Mouse (Mus musculus): ENCODE measurements around the gene Jchain. TPM values are rescaled to one million over a fixed set of nuclear protein-coding genes. Genes with fewer than 3 reads are reported as not detected.

Gene Jchain
- polyA plus RNA-seq, 1 experiment from 2014 or later = 0.24 TPM

GRCm38 (mm10) chr5:88491111-88491510, 36.6 kb downstream of the Jchain start:
- H3K4me3 ChIP-seq (replicated peaks) = no peak overlapping the region
- no peaks in the 10 kb centered on the region for H3K9me3 ChIP-seq
- ATAC-seq = no peak
- H3K36me3 ChIP-seq = no peaks in the 10 kb centered on the region
- H3K4me2 ChIP-seq (replicated peaks) = no peak overlapping the region
- no peaks in the 10 kb centered on the region for H3K27me3 ChIP-seq
- H3K9ac ChIP-seq (replicated peaks) = no peak overlapping the region
- H3K4me1 ChIP-seq (replicated peaks) = no peaks in the 10 kb centered on the region
- no peak overlapping the region for H3K27ac ChIP-seq
- WGBS = 47% methylated on average over 5 of the region's 5 CpGs

- WGBS = 81% methylated on average over 2 of the region's 2 CpGs
- Histone ChIP-seq H3K4me2 (replicated peaks) (no peak overlapping the region), H3K9ac (replicated peaks) (no peak overlapping the region), H3K4me1 (replicated peaks) (no peaks in the 10 kb centered on the region), H3K36me3 (no peaks in the 10 kb centered on the region), H3K27ac (no peak overlapping the region), H3K9me3 (no peaks in the 10 kb centered on the region), H3K27me3 (no peaks in the 10 kb centered on the region), H3K4me3 (replicated peaks) (no peak overlapping the region)
- no peak for ATAC-seq
Measured at GRCm38 (mm10) chr5:88489004-88489403, 38.7 kb downstream of the Jchain start.

- ATAC-seq = no peak
- no peaks in the 10 kb centered on the region for H3K36me3 ChIP-seq
- no peak within 1 kb of the TSS for H3K4me3 ChIP-seq (replicated peaks)
- H3K27ac ChIP-seq = no peak within 1 kb of the TSS
- H3K9me3 ChIP-seq = no peaks in the 10 kb centered on the region
- H3K9ac ChIP-seq (replicated peaks) = no peak within 1 kb of the TSS
- no peak within 1 kb of the TSS for H3K4me2 ChIP-seq (replicated peaks)
- no peaks in the 10 kb centered on the region for H3K4me1 ChIP-seq (replicated peaks)
- H3K27me3 ChIP-seq = no peaks in the 10 kb centered on the region
Measured at GRCm38 (mm10) chr5:88487675-88488074, 40.0 kb downstream of the Jchain start, which contains the start of gene Enam. Gene Enam, plus strand, starts transcription at chr5:88487975.

Other genes with a start within 250 kb of the Jchain start
- gene Prol1, start 210.6 kb downstream of the Jchain start, polyA plus RNA-seq (2015; fragmentation: Nextera tagmentation; extraction: Ambion mirVana) = not detected in 2 replicates
- not detected in 2 replicates for gene Amtn, start 151.8 kb downstream of the Jchain start, polyA plus RNA-seq (2015; fragmentation: Nextera tagmentation; extraction: Ambion mirVana)
- gene Ambn, start 71.9 kb downstream of the Jchain start, polyA plus RNA-seq (2015; fragmentation: Nextera tagmentation; extraction: Ambion mirVana) = 0.21 TPM in 1 of 2 replicates, not detected in the other
- gene Enam, start 39.9 kb downstream of the Jchain start, polyA plus RNA-seq (2015; fragmentation: Nextera tagmentation; extraction: Ambion mirVana) = not detected in 2 replicates
- 56.0 and 59.3 TPM in 2 replicates for gene Utp3, start 26.6 kb upstream of the Jchain start, polyA plus RNA-seq (2015; fragmentation: Nextera tagmentation; extraction: Ambion mirVana)
- 304 and 317 TPM in 2 replicates for gene Rufy3, start 37.1 kb upstream of the Jchain start, polyA plus RNA-seq (2015; fragmentation: Nextera tagmentation; extraction: Ambion mirVana)
- gene Grsf1, start 148.3 kb upstream of the Jchain start, polyA plus RNA-seq (2015; fragmentation: Nextera tagmentation; extraction: Ambion mirVana) = 77.7 and 85.2 TPM in 2 replicates
- gene Mob1b, start 193.0 kb upstream of the Jchain start, polyA plus RNA-seq (2015; fragmentation: Nextera tagmentation; extraction: Ambion mirVana) = 12.0 and 12.1 TPM in 2 replicates
- gene Dck, start 237.1 kb upstream of the Jchain start, polyA plus RNA-seq (2015; fragmentation: Nextera tagmentation; extraction: Ambion mirVana) = 81.8 and 82.1 TPM in 2 replicates